Mouse (Mus musculus) liver, embryonic 15.5 days (tissue): ENCODE measurements around the gene Cbr3. TPM values are rescaled to one million over a fixed set of nuclear protein-coding genes. Genes with fewer than 3 reads are reported as not detected.
"Not testable (repeated sequence)": the region's sequence is repeated elsewhere in the genome, so short reads cannot be mapped to it uniquely, and the experiment has no call there.

Source experiments
- ATAC-seq: fragments of 200-750 bp; cut with Nextera tagmentation; 2 replicates; pipeline ENCODE4 v1.8.0; 2017; ENCODE audit warnings: moderate number of reproducible peaks, mild to moderate bottlenecking, moderate library complexity; ENCODE audit not compliant: insufficient read depth
- H3K27ac ChIP-seq: fragments of 300-500 bp; sonication (generic); replicated peaks from 2 replicates; pipeline ENCODE4 v1.5.1; 2015; ENCODE audit warnings: mild to moderate bottlenecking, inconsistent platforms
- H3K27me3 ChIP-seq: fragments of 300-500 bp; sonication (generic); 2 replicates; pipeline ENCODE4 v1.6.1; 2015; ENCODE audit warnings: mild to moderate bottlenecking, inconsistent platforms
- H3K36me3 ChIP-seq: fragments of 300-500 bp; sonication (generic); replicated peaks from 2 replicates; pipeline ENCODE4 v1.6.1; 2015; ENCODE audit warnings: moderate library complexity, mild to moderate bottlenecking, inconsistent platforms
- H3K4me1 ChIP-seq: fragments of 300-500 bp; sonication (generic); replicated peaks from 2 replicates; pipeline ENCODE4 v1.6.1; 2015; ENCODE audit warnings: inconsistent platforms
- H3K4me2 ChIP-seq: fragments of 300-500 bp; sonication (generic); 2 replicates; pipeline ENCODE4 v1.6.1; 2015; ENCODE audit warnings: moderate library complexity, mild to moderate bottlenecking, inconsistent platforms
- H3K4me3 ChIP-seq: fragments of 300-500 bp; sonication (generic); replicated peaks from 2 replicates; pipeline ENCODE4 v1.5.1; 2015; ENCODE audit warnings: mild to moderate bottlenecking, inconsistent platforms
- H3K9ac ChIP-seq: fragments of 300-500 bp; sonication (generic); 2 replicates; pipeline ENCODE4 v1.6.1; 2015; ENCODE audit warnings: moderate library complexity, mild to moderate bottlenecking, inconsistent platforms
- H3K9me3 ChIP-seq: fragments of 300-500 bp; sonication (generic); replicated peaks from 2 replicates; pipeline ENCODE4 v1.6.1; 2016; ENCODE audit warnings: inconsistent platforms
- WGBS: fragments of 180-500 bp; shearing (Covaris S2); methylation state at CpG from one replicate; pipeline ENCODE4 v1.1.7; 2015; ENCODE audit warnings: mixed read lengths; ENCODE audit not compliant: insufficient replicate concordance; 5-methylcytosine and 5-hydroxymethylcytosine counted together
- polyA plus RNA-seq: library from polyadenylated mRNA; unstranded; fragments of >200 nt; fragmentation: Nextera tagmentation; extraction: Ambion mirVana; gene quantifications from 2 replicates; pipeline ENCODE4 v1.2.1, GENCODE M21; 2015

Cbr3 gene
- polyA plus RNA-seq = 0.38 and 0.48 TPM in 2 replicates

DNA sequence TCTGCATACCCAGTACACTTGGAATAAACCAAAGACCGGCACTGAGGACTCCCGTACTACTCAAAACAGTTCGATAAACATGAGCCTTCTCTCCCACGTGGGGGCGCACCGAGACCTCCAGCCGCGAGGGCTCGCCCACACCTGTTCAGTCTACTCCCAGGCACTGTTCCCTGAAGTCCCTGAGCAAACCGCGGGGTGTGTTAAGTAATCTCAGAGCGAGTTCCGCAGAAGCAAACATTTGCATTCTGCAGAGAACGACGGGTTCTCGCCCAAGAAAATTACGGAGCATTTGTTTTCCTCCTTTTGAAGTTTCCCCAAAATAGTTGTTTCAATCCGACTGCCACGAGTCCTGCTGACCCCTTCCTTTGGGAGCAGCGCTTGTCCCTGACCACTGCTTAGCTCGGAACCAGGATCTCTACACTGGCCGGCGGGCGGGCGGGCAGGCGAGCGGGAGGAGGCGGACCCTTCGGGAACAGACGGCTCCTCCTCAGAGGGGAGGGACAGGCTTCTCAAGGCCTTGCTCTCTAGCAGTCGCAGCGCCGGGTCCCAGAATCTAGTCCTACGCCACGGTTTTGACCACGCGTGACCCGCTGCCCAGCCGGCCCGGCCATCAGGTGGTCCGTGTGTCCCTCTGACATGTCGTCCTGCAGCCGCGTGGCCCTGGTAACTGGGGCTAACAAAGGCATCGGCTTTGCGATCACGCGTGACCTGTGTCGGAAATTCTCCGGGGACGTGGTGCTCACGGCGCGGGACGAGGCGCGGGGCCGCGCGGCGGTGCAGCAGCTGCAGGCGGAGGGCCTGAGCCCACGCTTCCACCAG, at the start of gene Cbr3:
Gene Cbr3, plus strand, starts transcription at position 527 of the 819 bp plus-strand sequence.
- Histone ChIP-seq H3K9ac (no peak within 1 kb of the TSS), H3K36me3 (no peaks in the 10 kb centered on the region), H3K4me1 (peaks cover 12% of the 10 kb centered on the region), H3K27me3 (peaks cover 68% of the 10 kb centered on the region), H3K4me3 (peak within 1 kb of the TSS; percentile 47), H3K9me3 (no peaks in the 10 kb centered on the region), H3K27ac (no peak within 1 kb of the TSS), H3K4me2 (peak within 1 kb of the TSS; percentile 73)
- WGBS = under 1% methylated on average over 63 of the region's 63 CpGs
- ATAC-seq = peak; percentile 60

DNA sequence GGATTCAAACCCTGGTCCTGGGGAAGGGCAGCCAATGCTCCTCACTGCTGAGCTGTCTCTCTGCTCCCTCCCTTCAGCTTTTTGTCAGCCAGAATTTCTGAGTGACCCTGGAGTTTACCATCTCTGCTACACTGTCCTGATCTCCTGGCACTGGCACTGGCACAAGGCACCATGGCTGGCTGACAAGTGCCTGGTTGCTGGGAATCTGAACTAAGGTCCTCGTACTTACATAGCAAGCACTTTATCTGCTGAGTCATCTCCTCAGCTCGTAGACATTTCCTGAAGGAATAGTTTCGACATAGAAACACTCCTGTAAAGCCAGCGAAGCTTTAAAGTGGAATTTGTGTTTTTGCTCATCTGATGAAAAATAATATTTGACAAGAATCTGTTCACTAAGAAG, 39.0 kb upstream of the Cbr3 start:
- no peak for ATAC-seq
- H3K27me3 ChIP-seq = no peaks in the 10 kb centered on the region
- WGBS = 9% methylated on average over 4 of the region's 4 CpGs

DNA sequence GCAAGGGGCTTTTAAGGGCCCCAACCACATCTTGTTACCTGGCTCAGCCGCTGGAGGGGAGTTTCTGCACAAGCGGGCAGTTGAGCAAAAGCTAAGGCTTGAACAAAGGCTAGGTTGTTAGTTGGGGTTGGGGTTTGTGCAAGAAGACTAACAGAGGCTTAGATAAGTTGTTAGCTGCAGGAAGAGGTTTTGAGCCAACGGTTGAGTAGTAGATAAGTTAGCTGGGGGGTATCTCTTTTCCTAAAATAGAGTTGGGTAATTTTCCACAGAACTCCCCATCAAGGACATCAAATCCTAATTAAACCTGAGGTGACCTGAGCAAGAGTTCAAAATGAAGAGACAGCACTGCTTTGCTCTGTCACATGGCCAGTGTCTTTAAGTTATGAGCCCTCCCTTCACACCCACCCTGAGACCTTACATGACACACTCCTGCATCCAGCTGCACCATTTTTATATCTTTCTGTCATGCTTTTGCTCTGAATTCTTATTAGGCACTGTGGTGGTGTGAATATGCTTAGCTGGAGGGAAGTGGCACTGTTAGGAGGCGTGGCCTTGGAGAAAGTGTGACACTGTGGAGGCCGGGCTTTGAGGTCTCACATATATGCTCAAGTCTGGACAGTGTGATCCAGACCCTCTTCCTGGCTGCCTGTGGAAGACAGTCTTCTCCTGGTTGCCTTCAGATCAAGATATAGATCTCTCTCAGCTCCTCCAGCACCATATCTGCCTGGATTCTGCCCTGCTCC, 34.4 kb upstream of the Cbr3 start:
- no peaks in the 10 kb centered on the region for H3K27me3 ChIP-seq
- no peaks in the 10 kb centered on the region for H3K36me3 ChIP-seq
- no peak overlapping the region for H3K27ac ChIP-seq
- no peaks in the 10 kb centered on the region for H3K4me1 ChIP-seq
- no peaks in the 10 kb centered on the region for H3K9me3 ChIP-seq
- H3K4me2 ChIP-seq = no peak overlapping the region
- no peak overlapping the region for H3K9ac ChIP-seq
- no peak for ATAC-seq
- WGBS = 32% methylated on average over 5 of the region's 5 CpGs
- H3K4me3 ChIP-seq = no peak overlapping the region

More for the DNA sequence above, 39.0 kb upstream of the Cbr3 start:
- H3K4me1 ChIP-seq = no peaks in the 10 kb centered on the region
- H3K36me3 ChIP-seq = no peaks in the 10 kb centered on the region
- H3K9ac ChIP-seq = no peak overlapping the region
- no peak overlapping the region for H3K4me2 ChIP-seq
- no peak overlapping the region for H3K4me3 ChIP-seq
- H3K9me3 ChIP-seq = no peaks in the 10 kb centered on the region
- no peak overlapping the region for H3K27ac ChIP-seq

DNA sequence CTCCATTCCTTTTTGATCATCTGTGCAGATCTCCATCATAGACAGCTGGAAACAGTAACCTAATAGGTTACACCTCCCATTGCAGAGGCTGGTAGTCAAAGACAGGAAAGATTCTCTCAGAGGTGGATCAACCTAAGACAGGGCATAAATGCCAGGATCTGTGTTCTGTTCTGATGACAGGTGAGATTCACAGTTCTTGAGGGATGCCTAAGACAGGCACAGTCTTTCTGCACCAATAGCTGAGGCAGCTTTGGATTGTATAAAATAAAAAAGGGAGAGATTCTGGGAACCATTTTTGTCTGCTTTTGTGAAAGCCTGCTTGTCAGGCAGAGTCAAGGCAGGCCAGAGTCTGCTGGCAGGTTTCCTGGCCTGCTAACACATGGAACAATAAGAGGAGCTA, 15.0 kb upstream of the Cbr3 start:
- peaks cover 4% of the 10 kb centered on the region; the same call in 1 of the 2 replicates for H3K27me3 ChIP-seq
- no peak overlapping the region for H3K27ac ChIP-seq
- 0 out of 2 replicates have a peak, but pooled peaks cover 5% of the 10 kb centered on the region for H3K9me3 ChIP-seq
- ATAC-seq = no peak
- H3K4me1 ChIP-seq = no peaks in the 10 kb centered on the region
- H3K9ac ChIP-seq = no peak overlapping the region
- no peak overlapping the region for H3K4me3 ChIP-seq
- H3K4me2 ChIP-seq = no peak overlapping the region
- no peaks in the 10 kb centered on the region for H3K36me3 ChIP-seq

DNA sequence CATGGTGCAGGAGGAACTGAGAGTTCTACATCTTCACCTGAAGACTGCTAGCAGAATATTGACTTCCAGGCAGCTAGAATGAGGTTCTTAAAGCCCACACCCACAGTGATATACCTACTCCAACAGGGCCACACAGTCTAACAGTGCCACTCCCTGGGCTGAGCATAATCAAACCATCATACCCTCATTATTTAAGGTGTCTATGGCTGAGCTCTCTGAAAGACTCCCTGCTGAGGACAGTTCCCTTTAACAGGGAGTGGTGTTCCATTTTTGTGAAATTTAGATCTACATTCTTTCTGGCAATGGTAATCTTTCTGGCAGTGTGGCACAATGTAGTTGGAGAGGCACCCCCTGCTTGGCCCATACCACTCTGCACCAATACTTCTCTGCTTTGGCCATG, 13.5 kb upstream of the Cbr3 start:
- H3K9me3 ChIP-seq = 0 out of 2 replicates have a peak, but pooled peaks cover 5% of the 10 kb centered on the region
- H3K27me3 ChIP-seq = no peaks in the 10 kb centered on the region
- H3K9ac ChIP-seq = no peak overlapping the region
- no peak for ATAC-seq
- H3K36me3 ChIP-seq = no peaks in the 10 kb centered on the region
- no peaks in the 10 kb centered on the region for H3K4me1 ChIP-seq
- no peak overlapping the region for H3K4me2 ChIP-seq
- no peak overlapping the region for H3K27ac ChIP-seq
- no peak overlapping the region for H3K4me3 ChIP-seq

DNA sequence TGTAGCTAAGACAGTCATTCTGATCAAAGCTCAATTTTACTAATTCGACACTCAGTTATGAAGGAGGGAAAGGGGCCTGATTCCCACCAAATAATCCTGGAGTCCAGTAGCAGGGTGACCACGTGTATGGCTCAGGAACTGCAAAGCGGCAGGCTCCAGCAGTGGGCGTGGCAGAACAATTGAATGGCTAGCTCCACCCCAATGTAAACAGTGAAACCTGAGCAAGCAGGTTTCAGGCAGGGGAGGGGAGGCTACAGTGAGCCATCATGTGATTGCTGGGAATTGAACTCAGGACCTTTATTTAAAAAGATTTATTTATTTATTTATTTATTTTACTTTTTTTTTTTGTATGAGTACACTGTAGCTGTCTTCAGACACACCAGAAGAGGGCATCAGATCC, 12.5 kb upstream of the Cbr3 start:
- not testable (repeated sequence) for H3K36me3 ChIP-seq, H3K27ac ChIP-seq, H3K27me3 ChIP-seq, H3K4me3 ChIP-seq, H3K4me2 ChIP-seq, ATAC-seq, H3K4me1 ChIP-seq, H3K9me3 ChIP-seq, H3K9ac ChIP-seq
- 37% methylated on average over 4 of the region's 4 CpGs for WGBS

DNA sequence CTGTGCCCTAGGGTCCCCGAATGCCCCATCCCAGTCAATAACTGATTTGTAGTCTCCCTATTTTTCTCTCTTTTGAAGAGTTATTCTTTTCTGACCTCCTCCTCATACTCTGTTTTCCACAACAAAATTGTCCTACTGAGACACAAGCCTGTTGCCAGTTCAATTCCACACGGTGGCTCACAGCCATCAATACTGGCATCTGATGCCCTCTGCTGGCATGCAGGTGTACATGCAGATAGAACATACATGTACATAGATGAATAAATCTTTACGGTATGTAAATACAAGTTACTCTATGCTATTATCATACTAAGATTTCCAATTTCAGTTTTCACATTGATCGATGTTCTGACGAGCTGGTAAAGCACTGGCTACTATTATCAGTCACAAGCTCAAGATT, 12.0 kb upstream of the Cbr3 start:
- H3K36me3 ChIP-seq = no peaks in the 10 kb centered on the region
- 63% methylated on average over 5 of the region's 5 CpGs for WGBS
- no peaks in the 10 kb centered on the region for H3K4me1 ChIP-seq
- H3K27ac ChIP-seq = no peak overlapping the region
- H3K9me3 ChIP-seq = 0 out of 2 replicates have a peak, but pooled peaks cover 5% of the 10 kb centered on the region
- no peak overlapping the region for H3K4me2 ChIP-seq
- 0 out of 2 replicates have a peak, but pooled peaks cover 4% of the 10 kb centered on the region for H3K27me3 ChIP-seq
- no peak for ATAC-seq
- no peak overlapping the region for H3K4me3 ChIP-seq
- no peak overlapping the region for H3K9ac ChIP-seq

DNA sequence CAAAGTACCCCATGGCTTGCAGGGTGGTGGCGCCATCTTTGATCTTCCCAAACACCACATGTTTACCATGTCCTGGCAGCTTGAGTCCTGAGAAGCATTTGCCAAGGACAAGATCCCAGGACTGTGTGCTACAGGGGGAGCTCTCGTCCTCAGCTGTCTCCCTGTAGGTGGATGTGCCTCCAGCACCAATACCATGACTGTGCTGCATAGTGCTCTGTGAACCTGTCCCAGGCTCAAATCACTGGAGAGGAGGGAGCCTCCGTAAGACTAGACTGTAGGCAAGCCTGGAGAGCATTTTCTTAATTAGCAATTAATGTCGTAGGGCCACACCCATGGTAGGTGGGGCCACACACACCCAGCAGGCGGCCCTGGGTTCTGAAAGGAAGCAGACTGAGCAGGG, 6.6 kb upstream of the Cbr3 start:
- H3K4me2 ChIP-seq = no peak overlapping the region
- no peaks in the 10 kb centered on the region for H3K36me3 ChIP-seq
- H3K9me3 ChIP-seq = no peaks in the 10 kb centered on the region
- H3K27me3 ChIP-seq = peaks cover 25% of the 10 kb centered on the region
- WGBS = 60% methylated on average over 5 of the region's 5 CpGs
- no peak overlapping the region for H3K9ac ChIP-seq
- no peaks in the 10 kb centered on the region for H3K4me1 ChIP-seq
- no peak for ATAC-seq
- no peak overlapping the region for H3K27ac ChIP-seq
- no peak overlapping the region for H3K4me3 ChIP-seq

DNA sequence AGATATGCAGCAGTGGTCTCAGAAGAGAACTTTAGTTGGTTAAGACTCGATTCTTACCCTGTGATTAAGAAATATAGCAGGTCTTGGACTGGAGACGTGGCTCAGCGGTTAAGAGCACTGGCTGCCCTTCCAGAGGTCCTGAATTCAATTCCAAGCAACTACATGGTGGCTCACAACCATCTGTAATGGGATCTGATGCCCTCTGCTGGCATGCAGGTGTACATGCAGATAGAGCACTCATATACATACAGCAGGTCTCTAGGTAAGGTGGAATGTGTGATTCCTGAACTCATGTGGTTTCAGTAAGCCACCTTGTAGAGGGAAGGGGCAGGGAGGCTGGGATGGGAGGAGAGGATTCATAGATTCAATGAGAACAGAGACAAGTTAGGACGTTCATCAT, 4.8 kb upstream of the Cbr3 start:
- Histone ChIP-seq H3K9ac (no peak overlapping the region), H3K4me2 (no peak overlapping the region), H3K9me3 (no peaks in the 10 kb centered on the region), H3K4me1 (peaks cover 4% of the 10 kb centered on the region), H3K36me3 (no peaks in the 10 kb centered on the region), H3K27me3 (peaks cover 44% of the 10 kb centered on the region), H3K27ac (no peak overlapping the region), H3K4me3 (no peak overlapping the region)
- WGBS = 60% methylated on average over 4 of the region's 4 CpGs
- ATAC-seq = no peak

DNA sequence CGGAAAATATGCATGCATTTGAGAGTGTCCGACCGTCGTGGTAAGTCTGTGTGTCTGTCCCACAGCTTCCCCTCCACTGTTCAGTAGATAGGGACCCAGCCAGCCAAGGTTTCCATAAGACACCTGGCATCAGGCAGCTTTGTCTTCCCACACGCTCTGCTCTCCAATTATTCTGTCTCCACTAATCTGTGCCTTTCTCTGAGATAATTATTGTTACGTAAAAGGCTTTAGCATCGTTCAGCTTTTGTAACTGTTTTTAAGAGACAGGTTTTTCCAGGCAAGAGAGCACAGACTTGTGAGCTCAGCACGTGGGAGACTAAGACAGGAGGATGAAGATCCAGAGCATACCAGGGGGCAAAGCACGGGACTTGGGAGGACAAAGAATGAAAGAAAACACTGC, 3.9 kb upstream of the Cbr3 start:
- Histone ChIP-seq H3K9ac (no peak overlapping the region), H3K27me3 (peaks cover 53% of the 10 kb centered on the region), H3K4me2 (no peak overlapping the region), H3K36me3 (no peaks in the 10 kb centered on the region), H3K9me3 (no peaks in the 10 kb centered on the region), H3K27ac (no peak overlapping the region), H3K4me3 (no peak overlapping the region), H3K4me1 (peaks cover 12% of the 10 kb centered on the region)
- ATAC-seq = no peak
- 50% methylated on average over 9 of the region's 9 CpGs for WGBS

DNA sequence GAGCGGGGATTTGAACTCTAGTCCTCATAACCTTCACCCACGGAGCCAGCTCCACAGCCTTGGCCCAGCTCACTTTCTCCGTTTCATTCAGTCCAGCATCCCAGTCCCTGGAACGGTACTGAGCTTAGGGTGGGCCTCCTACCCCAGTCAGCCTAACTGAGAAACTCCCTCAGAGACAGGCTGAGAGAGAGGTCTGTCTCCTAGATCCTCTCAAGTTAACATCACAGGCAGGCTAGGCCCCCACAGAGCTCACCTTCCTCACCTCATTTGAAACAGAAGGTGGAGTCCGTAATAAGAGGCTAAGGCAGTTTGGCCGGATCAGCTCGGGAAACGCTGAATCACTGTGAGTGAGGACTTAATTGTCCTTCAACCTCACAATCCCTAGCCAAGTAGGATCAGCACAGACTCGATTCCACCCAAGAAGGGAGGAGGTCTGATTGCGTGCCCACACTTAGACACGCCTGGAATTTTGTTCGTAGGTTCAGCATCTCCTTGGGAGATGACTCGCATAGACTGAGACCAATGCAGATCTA, 793 bp upstream of the Cbr3 start:
- Histone ChIP-seq H3K4me1 (peaks cover 12% of the 10 kb centered on the region), H3K4me2 (peak overlapping the region; percentile 73), H3K4me3 (peak overlapping the region; percentile 47; the same call in 1 of the 2 replicates), H3K9me3 (no peaks in the 10 kb centered on the region), H3K36me3 (no peaks in the 10 kb centered on the region), H3K27me3 (peaks cover 68% of the 10 kb centered on the region), H3K9ac (no peak overlapping the region), H3K27ac (no peak overlapping the region)
- ATAC-seq = no peak
- 17% methylated on average over 13 of the region's 13 CpGs for WGBS
